Mouse (Mus musculus): ENCODE results near the gene Pole2.
"Not testable (repeated sequence)": the region's sequence is repeated elsewhere in the genome, so short reads cannot be mapped to it uniquely, and the experiment has no call there.

DNA sequence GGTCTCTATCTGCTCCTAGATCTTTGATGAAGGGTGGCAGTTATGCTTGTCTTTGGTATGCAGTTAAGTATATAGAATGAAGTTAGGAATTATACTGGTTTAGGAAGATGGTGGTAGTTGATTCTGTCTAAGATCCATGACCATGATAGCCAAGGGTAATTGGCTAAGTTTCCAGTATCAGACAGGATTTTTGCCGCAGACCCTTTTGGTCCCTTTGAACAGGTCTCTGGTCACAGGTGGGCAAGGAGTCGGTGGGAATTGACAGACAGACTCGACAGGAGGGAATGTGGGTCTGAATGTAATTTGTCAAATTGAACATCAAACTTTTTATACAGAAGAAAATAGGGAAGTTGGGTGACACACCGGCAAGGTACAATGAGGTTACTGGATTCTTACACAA, 64.4 kb downstream of the Pole2 start:
- TF ChIP-seq UBTF (IDR thresholded peaks at IDR 0.05; ENCODE audit: borderline replicate concordance, insufficient read depth, low read depth, low read length); CTCF (IDR thresholded peaks at IDR 0.05 in 2 of 3, conservative IDR thresholded peaks at IDR 0.05 in 1 of 3; ENCODE audit: control insufficient read depth in 1 of 3, insufficient read depth in 1 of 3, low read depth in 2 of 3, low read length in 3 of 3, poor library complexity in 1 of 3, severe bottlenecking in 1 of 3): not testable (repeated sequence)

Data from MEL (cell line).